Mouse (Mus musculus) skeletal muscle tissue, adult 2 months (tissue): Measurements from ENCODE around the gene Rad51b.

ENCODE experiments used
- DNase-seq: peaks from one replicate; pipeline ENCODE4 v3.0.0-alpha.2; 2012; ENCODE audit warnings: low read depth, low spot score

Gene Rad51b

GRCm38 (mm10) chr12:79436892-79437291 is 139.8 kb downstream of the Rad51b start:
- no peak for DNase-seq

- DNase-seq, result no peak
These were observed 140.5 kb downstream of the Rad51b start for GRCm38 (mm10) chr12:79437572-79437971.

GRCm38 (mm10) chr12:79439961-79440360 is 142.9 kb downstream of the Rad51b start:
- no peak for DNase-seq

GRCm38 (mm10) chr12:79441210-79442005 is 144.3 kb downstream of the Rad51b start:
- no peak for DNase-seq

GRCm38 (mm10) chr12:79442126-79442525 is 145.0 kb downstream of the Rad51b start:
- DNase-seq, result no peak

GRCm38 (mm10) chr12:79442836-79443390 is 145.8 kb downstream of the Rad51b start:
- DNase-seq, result peak; percentile 4

GRCm38 (mm10) chr12:79444646-79445045 is 147.6 kb downstream of the Rad51b start:
- DNase-seq, result no peak

GRCm38 (mm10) chr12:79447039-79447438 is 150.0 kb downstream of the Rad51b start:
- no peak for DNase-seq

- no peak for DNase-seq
These were observed 152.8 kb downstream of the Rad51b start for GRCm38 (mm10) chr12:79449817-79450411.

- no peak for DNase-seq
These were observed 155.8 kb downstream of the Rad51b start for GRCm38 (mm10) chr12:79452882-79453281.

- no peak for DNase-seq
These were observed 156.9 kb downstream of the Rad51b start for GRCm38 (mm10) chr12:79454017-79454416.

GRCm38 (mm10) chr12:79455061-79455847 is 158.2 kb downstream of the Rad51b start:
- no peak for DNase-seq

GRCm38 (mm10) chr12:79455848-79456164 is 158.7 kb downstream of the Rad51b start:
- DNase-seq, result no peak

- DNase-seq, result no peak
These were observed 159.2 kb downstream of the Rad51b start for GRCm38 (mm10) chr12:79456251-79456650.

- no peak for DNase-seq
These were observed 166.3 kb downstream of the Rad51b start for GRCm38 (mm10) chr12:79463371-79463770.

- no peak for DNase-seq
These were observed 173.0 kb downstream of the Rad51b start for GRCm38 (mm10) chr12:79470113-79470512.

GRCm38 (mm10) chr12:79471868-79472267 is 174.8 kb downstream of the Rad51b start:
- DNase-seq, result no peak

- no peak for DNase-seq
These were observed 179.4 kb downstream of the Rad51b start for GRCm38 (mm10) chr12:79476413-79477046.

GRCm38 (mm10) chr12:79478816-79479215 is 181.7 kb downstream of the Rad51b start:
- no peak for DNase-seq

- no peak for DNase-seq
These were observed 188.4 kb downstream of the Rad51b start for GRCm38 (mm10) chr12:79485501-79485900.

- peak; percentile 78 for DNase-seq
These were observed 191.6 kb downstream of the Rad51b start for GRCm38 (mm10) chr12:79488590-79489242.
